Mouse (Mus musculus): Measurements from ENCODE around the gene Olfr213.
"Not testable (repeated sequence)": the region's sequence is repeated elsewhere in the genome, so short reads cannot be mapped to it uniquely, and the experiment has no call there.

Olfr213 gene

DNA sequence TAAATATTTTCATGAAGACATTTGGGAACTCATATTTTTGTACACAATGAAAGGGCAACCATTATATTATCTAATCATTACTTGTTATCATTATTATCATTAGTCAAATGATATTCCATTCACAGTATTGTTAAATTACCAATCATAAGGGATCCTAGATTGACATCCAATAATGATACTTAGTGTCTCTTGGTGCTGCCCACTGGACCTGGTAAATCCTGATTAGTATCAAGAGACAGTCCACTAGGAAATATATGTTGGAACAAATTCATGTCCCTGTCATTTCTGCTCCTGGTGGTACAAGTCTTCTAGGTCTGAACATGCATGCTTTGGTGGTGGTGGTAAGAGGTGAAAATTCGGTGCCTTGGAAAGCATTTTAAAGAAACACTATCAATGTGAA, at the start of gene Olfr213:
TSS of gene Olfr213 (plus strand) at position 301 of the 400 bp plus-strand sequence.
- no peaks in the 10 kb centered on the region for H3K27me3 ChIP-seq (ENCODE audit: control insufficient read depth, insufficient read depth, low read length, poor library complexity, severe bottlenecking)
- no peak for DNase-seq (ENCODE audit: low read depth, low spot score)
- no peaks in the 10 kb centered on the region for H3K36me3 ChIP-seq (ENCODE audit: control insufficient read depth, insufficient read depth, low read length, poor library complexity, severe bottlenecking)

DNA sequence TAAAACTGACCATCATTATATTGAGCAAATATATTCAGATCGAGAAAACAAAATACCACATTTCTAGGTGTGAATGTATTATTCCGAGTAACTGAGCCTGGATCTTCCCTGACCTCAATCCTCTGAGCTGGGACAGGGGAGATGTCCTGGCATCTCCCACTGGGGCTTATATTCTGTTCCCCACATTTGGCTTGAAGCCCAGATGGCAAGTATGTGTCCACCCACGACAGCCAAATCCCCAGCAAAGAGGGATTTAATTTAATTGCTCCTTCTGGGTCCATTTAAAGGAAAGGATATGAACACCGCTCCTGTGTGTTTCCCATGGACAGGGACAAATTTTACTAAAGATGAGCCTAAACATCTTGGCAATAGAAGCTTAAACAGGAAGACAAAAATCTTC, 49.5 kb upstream of the Olfr213 start, which contains the start of gene Olfr211:
TSS of gene Olfr211 (plus strand) at position 301 of the 400 bp plus-strand sequence.
- Histone ChIP-seq H3K27me3 (ENCODE audit: control insufficient read depth, insufficient read depth, low read length, poor library complexity, severe bottlenecking) (no peaks in the 10 kb centered on the region), H3K36me3 (ENCODE audit: control insufficient read depth, insufficient read depth, low read length, poor library complexity, severe bottlenecking) (no peaks in the 10 kb centered on the region)
- no peak for DNase-seq (ENCODE audit: low read depth, low spot score)

DNA sequence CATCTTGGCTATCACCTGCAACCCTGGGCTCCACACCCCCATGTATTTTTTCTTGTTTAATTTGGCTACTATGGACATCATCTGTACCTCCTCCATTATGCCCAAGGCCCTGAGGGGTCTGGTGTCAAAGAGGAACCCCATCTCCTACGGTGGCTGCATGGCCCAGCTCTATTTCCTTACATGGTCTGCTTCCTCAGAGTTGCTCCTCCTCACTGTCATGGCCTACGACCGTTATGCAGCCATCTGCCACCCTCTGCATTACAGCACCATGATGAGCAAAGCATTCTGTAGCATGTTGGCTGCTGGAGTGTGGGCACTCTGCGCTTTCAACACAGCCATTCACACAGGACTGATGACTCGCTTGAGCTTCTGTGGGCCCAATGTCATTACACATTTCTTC, 44.5 kb upstream of the Olfr213 start:
- Histone ChIP-seq H3K36me3 (ENCODE audit: control insufficient read depth, insufficient read depth, low read length, poor library complexity, severe bottlenecking) (no peaks in the 10 kb centered on the region), H3K27me3 (ENCODE audit: control insufficient read depth, insufficient read depth, low read length, poor library complexity, severe bottlenecking) (no peaks in the 10 kb centered on the region)
- no peak for DNase-seq (ENCODE audit: low read depth, low spot score)

DNA sequence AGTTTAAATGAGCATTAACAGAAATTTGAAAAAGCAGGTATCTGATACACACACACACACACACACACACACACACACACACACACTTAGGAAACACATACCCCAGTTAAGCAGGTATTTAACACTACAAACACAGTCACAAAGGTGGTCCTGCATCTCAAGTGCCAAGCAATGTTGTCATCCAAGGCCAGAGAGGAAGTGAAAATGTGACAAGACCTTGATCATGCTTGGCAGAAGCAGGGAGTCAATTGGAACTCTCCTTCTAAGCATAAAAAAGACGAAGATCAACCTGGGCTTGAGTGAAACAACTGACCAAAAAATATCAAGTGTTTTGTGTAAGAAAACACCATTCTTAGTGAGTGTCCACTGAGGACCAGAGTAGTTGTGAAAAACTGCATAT, 42.3 kb upstream of the Olfr213 start:
- no peaks in the 10 kb centered on the region for H3K36me3 ChIP-seq (ENCODE audit: control insufficient read depth, insufficient read depth, low read length, poor library complexity, severe bottlenecking)
- H3K27me3 ChIP-seq (ENCODE audit: control insufficient read depth, insufficient read depth, low read length, poor library complexity, severe bottlenecking), result no peaks in the 10 kb centered on the region
- no peak for DNase-seq (ENCODE audit: low read depth, low spot score)

- not testable (repeated sequence) for H3K27me3 ChIP-seq (ENCODE audit: control insufficient read depth, insufficient read depth, low read length, poor library complexity, severe bottlenecking); H3K36me3 ChIP-seq (ENCODE audit: control insufficient read depth, insufficient read depth, low read length, poor library complexity, severe bottlenecking); DNase-seq (ENCODE audit: low read depth, low spot score)
Measured at GRCm38 (mm10) chr6:116506302-116507003, 31.8 kb upstream of the Olfr213 start, which contains the start of gene Olfr212. Gene Olfr212, plus strand, starts transcription at chr6:116506516.

GRCm38 (mm10) chr6:116514832-116515231, 23.4 kb upstream of the Olfr213 start:
- no peaks in the 10 kb centered on the region for H3K36me3 ChIP-seq (ENCODE audit: control insufficient read depth, insufficient read depth, low read length, poor library complexity, severe bottlenecking)
- no peaks in the 10 kb centered on the region for H3K27me3 ChIP-seq (ENCODE audit: control insufficient read depth, insufficient read depth, low read length, poor library complexity, severe bottlenecking)
- DNase-seq (ENCODE audit: low read depth, low spot score), result no peak

GRCm38 (mm10) chr6:116542500-116542899, 4.2 kb downstream of the Olfr213 start:
- no peaks in the 10 kb centered on the region for H3K36me3 ChIP-seq (ENCODE audit: control insufficient read depth, insufficient read depth, low read length, poor library complexity, severe bottlenecking)
- no peak for DNase-seq (ENCODE audit: low read depth, low spot score)
- no peaks in the 10 kb centered on the region for H3K27me3 ChIP-seq (ENCODE audit: control insufficient read depth, insufficient read depth, low read length, poor library complexity, severe bottlenecking)

DNA sequence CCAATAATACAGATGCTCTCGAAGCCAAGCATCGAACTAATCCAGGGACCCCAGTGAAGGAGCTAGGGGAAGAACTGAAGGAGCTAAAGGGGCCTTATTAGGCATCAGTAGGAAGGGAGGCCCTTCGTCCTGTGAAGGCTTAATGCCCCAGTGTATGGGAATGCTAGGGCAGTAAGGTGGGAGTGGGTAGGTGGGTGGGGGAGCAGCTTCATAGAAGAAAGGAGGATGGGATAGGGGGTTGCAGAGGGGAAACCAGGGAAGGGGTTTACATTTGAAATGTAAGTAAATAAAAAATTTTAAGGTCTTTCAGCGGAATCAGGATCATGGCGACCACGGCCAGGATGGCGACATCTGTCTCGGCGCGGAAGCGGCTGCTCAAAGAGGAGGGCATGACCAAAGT, 12.6 kb downstream of the Olfr213 start, which contains the start of gene Gm5580:
TSS of gene Gm5580 (plus strand) at position 301 of the 400 bp plus-strand sequence.
- not testable (repeated sequence) for DNase-seq (ENCODE audit: low read depth, low spot score); H3K27me3 ChIP-seq (ENCODE audit: control insufficient read depth, insufficient read depth, low read length, poor library complexity, severe bottlenecking); H3K36me3 ChIP-seq (ENCODE audit: control insufficient read depth, insufficient read depth, low read length, poor library complexity, severe bottlenecking)

- H3K36me3 ChIP-seq (ENCODE audit: control insufficient read depth, insufficient read depth, low read length, poor library complexity, severe bottlenecking), result no peaks in the 10 kb centered on the region
- no peaks in the 10 kb centered on the region for H3K27me3 ChIP-seq (ENCODE audit: control insufficient read depth, insufficient read depth, low read length, poor library complexity, severe bottlenecking)
- DNase-seq (ENCODE audit: low read depth, low spot score), result no peak
Measured at GRCm38 (mm10) chr6:116553935-116554334, 15.7 kb downstream of the Olfr213 start, which contains the start of gene Olfr214. Gene Olfr214, plus strand, starts transcription at chr6:116554235.

- DNase-seq (ENCODE audit: low read depth, low spot score), result no peak
- no peaks in the 10 kb centered on the region for H3K27me3 ChIP-seq (ENCODE audit: control insufficient read depth, insufficient read depth, low read length, poor library complexity, severe bottlenecking)
- H3K36me3 ChIP-seq (ENCODE audit: control insufficient read depth, insufficient read depth, low read length, poor library complexity, severe bottlenecking), result no peaks in the 10 kb centered on the region
Measured at GRCm38 (mm10) chr6:116554952-116555351, 16.7 kb downstream of the Olfr213 start.

GRCm38 (mm10) chr6:116569834-116570233, 31.6 kb downstream of the Olfr213 start:
- DNase-seq (ENCODE audit: low read depth, low spot score), result peak; percentile 33
- Histone ChIP-seq H3K27me3 (ENCODE audit: control insufficient read depth, insufficient read depth, low read length, poor library complexity, severe bottlenecking) (no peaks in the 10 kb centered on the region), H3K36me3 (ENCODE audit: control insufficient read depth, insufficient read depth, low read length, poor library complexity, severe bottlenecking) (no peaks in the 10 kb centered on the region)

DNA sequence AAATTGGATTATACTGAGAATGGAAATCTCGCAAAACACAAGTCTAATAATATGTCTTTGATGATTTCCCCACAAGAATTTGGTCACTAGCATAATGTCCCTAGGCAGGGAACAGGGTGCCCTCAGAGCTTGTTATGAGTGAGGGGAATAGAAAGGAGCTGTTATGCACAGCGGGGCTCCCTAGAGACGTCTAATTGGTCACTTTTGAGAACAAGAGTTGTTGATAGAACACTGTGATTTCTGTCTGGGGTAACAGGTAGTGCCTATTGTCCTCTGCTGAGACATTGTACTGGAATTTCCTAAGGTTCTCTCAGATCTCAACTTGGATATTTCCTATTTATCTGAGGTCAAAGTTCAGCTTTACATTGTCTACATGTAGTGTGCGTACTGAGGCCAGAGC, 45.8 kb downstream of the Olfr213 start, which contains the start of gene Olfr215:
TSS of gene Olfr215 (minus strand) at position 101 of the 400 bp plus-strand sequence.
- Histone ChIP-seq H3K27me3 (ENCODE audit: control insufficient read depth, insufficient read depth, low read length, poor library complexity, severe bottlenecking) (no peaks in the 10 kb centered on the region), H3K36me3 (ENCODE audit: control insufficient read depth, insufficient read depth, low read length, poor library complexity, severe bottlenecking) (no peaks in the 10 kb centered on the region)
- DNase-seq (ENCODE audit: low read depth, low spot score), result no peak
